Mouse (Mus musculus) CH12.LX (cell line): ENCODE results near the gene Rgs16. TPM values are rescaled to one million over a fixed set of nuclear protein-coding genes. Genes with fewer than 3 reads are reported as not detected.

Experiments
- DNase-seq: peaks from one replicate; pipeline ENCODE4 v3.0.0-alpha.2; 2013; ENCODE audit errors: extremely low read depth
- H3K27ac ChIP-seq: 2 replicates; pipeline ENCODE4 v1.5.1; 2012; ENCODE audit warnings: low read depth, mild to moderate bottlenecking, control low read depth, moderate library complexity; ENCODE audit not compliant: insufficient read depth
- H3K27me3 ChIP-seq: replicated peaks from 2 replicates; pipeline ENCODE3; 2012; ENCODE audit warnings: inconsistent platforms
- H3K36me3 ChIP-seq, 2 experiments: replicated peaks in 1 of 2; 2 replicates each; pipeline versions ENCODE3 to v1.6.1; 2012; ENCODE audit warnings: inconsistent platforms in 1 of 2, low read length in 1 of 2, mild to moderate bottlenecking in 1 of 2, mixed read lengths in 1 of 2, moderate library complexity in 1 of 2; ENCODE audit not compliant: control insufficient read depth in 1 of 2, insufficient read depth in 1 of 2
- H3K4me1 ChIP-seq, 2 experiments: 2 replicates each; pipeline ENCODE4 v1.6.1; 2012; ENCODE audit warnings: inconsistent platforms in 1 of 2, moderate library complexity in 1 of 2; ENCODE audit not compliant: insufficient read depth in 2 of 2, control insufficient read depth in 1 of 2
- H3K4me2 ChIP-seq: 2 replicates; pipeline ENCODE4 v1.6.1; 2012; ENCODE audit warnings: low read depth, mild to moderate bottlenecking, control low read depth; ENCODE audit not compliant: poor library complexity, insufficient read depth, severe bottlenecking
- H3K4me3 ChIP-seq, 3 experiments: fragments of 150-350 bp in 1 of 3; sonication (generic) in 1 of 3; replicated peaks in 1 of 3; 2 replicates each; pipeline versions ENCODE3 to v1.5.1; 2011 to 2012; ENCODE audit warnings: low read depth in 2 of 3, low read length in 2 of 3, mild to moderate bottlenecking in 2 of 3, moderate library complexity in 2 of 3, control low read depth in 1 of 3, improper control_type of control experiment in 1 of 3, inconsistent platforms in 1 of 3, mixed read lengths in 1 of 3; ENCODE audit not compliant: poor library complexity in 1 of 3
- H3K79me2 ChIP-seq: replicated peaks from 2 replicates; pipeline ENCODE4 v1.6.1; 2012; ENCODE audit warnings: mild to moderate bottlenecking, moderate library complexity; ENCODE audit not compliant: control insufficient read depth, poor library complexity, insufficient read depth, severe bottlenecking; ENCODE audit errors: extremely low read depth
- H3K9ac ChIP-seq: 2 replicates; pipeline ENCODE4 v1.6.1; 2012; ENCODE audit warnings: low read depth, mild to moderate bottlenecking, control low read depth, moderate library complexity; ENCODE audit not compliant: insufficient read depth
- H3K9me3 ChIP-seq: replicated peaks from 2 replicates; pipeline ENCODE3; 2012; ENCODE audit warnings: low read length, inconsistent platforms, mixed read lengths
- BHLHE40 ChIP-seq: IDR thresholded peaks from 2 replicates; pipeline ENCODE4 v1.6.1; 2011; ENCODE audit warnings: mild to moderate bottlenecking, low read depth, low read length, improper control_type of control experiment
- CHD2 ChIP-seq: IDR thresholded peaks from 2 replicates; pipeline ENCODE4 v1.6.1; 2011; ENCODE audit warnings: low read length, improper control_type of control experiment
- E2F4 ChIP-seq: IDR thresholded peaks from 2 replicates; pipeline ENCODE4 v1.6.1; 2011; ENCODE audit warnings: low read depth, low read length, improper control_type of control experiment; ENCODE audit not compliant: insufficient replicate concordance
- ELF1 ChIP-seq: IDR thresholded peaks from 2 replicates; pipeline ENCODE4 v1.6.1; 2014; ENCODE audit warnings: low read depth, mild to moderate bottlenecking, inconsistent platforms, low read length, improper control_type of control experiment
- EP300 ChIP-seq: IDR thresholded peaks from 2 replicates; pipeline ENCODE4 v1.6.1; 2011; ENCODE audit warnings: low read length, improper control_type of control experiment
- ETS1 ChIP-seq: conservative IDR thresholded peaks from 2 replicates; pipeline ENCODE4 v1.6.1; 2012; ENCODE audit warnings: low read depth, mild to moderate bottlenecking, inconsistent platforms, low read length, improper control_type of control experiment, moderate library complexity
- GABPA ChIP-seq: IDR thresholded peaks from 2 replicates; pipeline ENCODE4 v1.6.1; 2012; ENCODE audit warnings: low read depth, low read length, improper control_type of control experiment, inconsistent platforms; ENCODE audit not compliant: insufficient replicate concordance
- HCFC1 ChIP-seq: IDR thresholded peaks from 2 replicates; pipeline ENCODE4 v1.6.1; 2012; ENCODE audit warnings: low read depth, mild to moderate bottlenecking, inconsistent platforms, low read length, improper control_type of control experiment
- IRF4 ChIP-seq: IDR thresholded peaks from 2 replicates; pipeline ENCODE4 v1.6.1; 2014; ENCODE audit warnings: low read depth, mild to moderate bottlenecking, inconsistent platforms, low read length, improper control_type of control experiment
- JUN ChIP-seq: IDR thresholded peaks from 2 replicates; pipeline ENCODE4 v1.6.1; 2011; ENCODE audit warnings: low read depth, mild to moderate bottlenecking, low read length, improper control_type of control experiment, moderate library complexity; ENCODE audit not compliant: insufficient read depth
- JUND ChIP-seq: conservative IDR thresholded peaks from 2 replicates; pipeline ENCODE4 v1.6.1; 2011; ENCODE audit warnings: low read depth, low read length, improper control_type of control experiment
- MAFK ChIP-seq: IDR thresholded peaks from 2 replicates; pipeline ENCODE4 v1.6.1; 2011; ENCODE audit warnings: low read length, improper control_type of control experiment; ENCODE audit not compliant: insufficient replicate concordance
- MAX ChIP-seq: IDR thresholded peaks from 2 replicates; pipeline ENCODE4 v1.6.1; 2011; ENCODE audit warnings: low read length, improper control_type of control experiment
- MAZ ChIP-seq: IDR thresholded peaks from 2 replicates; pipeline ENCODE4 v1.6.1; 2012; ENCODE audit warnings: low read depth, mild to moderate bottlenecking, inconsistent platforms, low read length, improper control_type of control experiment, moderate library complexity
- MEF2A ChIP-seq: IDR thresholded peaks from 2 replicates; pipeline ENCODE4 v1.6.1; 2014; ENCODE audit warnings: low read depth, mild to moderate bottlenecking, inconsistent platforms, low read length, improper control_type of control experiment, borderline replicate concordance
- MXI1 ChIP-seq: IDR thresholded peaks from 2 replicates; pipeline ENCODE4 v1.6.1; 2011; ENCODE audit warnings: mild to moderate bottlenecking, low read depth, low read length, improper control_type of control experiment
- MYC ChIP-seq: IDR thresholded peaks from 2 replicates; pipeline ENCODE4 v1.6.1; 2011; ENCODE audit warnings: low read depth, mild to moderate bottlenecking, improper control_type of control experiment, low read length
- NELFE ChIP-seq: IDR thresholded peaks from 2 replicates; pipeline ENCODE4 v1.6.1; 2011; ENCODE audit warnings: low read depth, low read length, improper control_type of control experiment
- NRF1 ChIP-seq: IDR thresholded peaks from 2 replicates; pipeline ENCODE4 v1.6.1; 2014; ENCODE audit warnings: low read depth, mild to moderate bottlenecking, inconsistent platforms, low read length, improper control_type of control experiment, moderate library complexity
- PAX5 ChIP-seq: IDR thresholded peaks from 2 replicates; pipeline ENCODE4 v1.6.1; 2012; ENCODE audit warnings: low read length, inconsistent platforms, mixed read lengths
- POLR2AphosphoS2 ChIP-seq: IDR thresholded peaks from 2 replicates; pipeline ENCODE4 v1.6.1; 2011; ENCODE audit warnings: low read depth, low read length, improper control_type of control experiment
- RAD21 ChIP-seq: IDR thresholded peaks from 2 replicates; pipeline ENCODE4 v1.6.1; 2011; ENCODE audit warnings: low read depth, mild to moderate bottlenecking, low read length, improper control_type of control experiment, moderate library complexity
- RCOR1 ChIP-seq: conservative IDR thresholded peaks from 2 replicates; pipeline ENCODE4 v1.6.1; 2012; ENCODE audit warnings: low read depth, mild to moderate bottlenecking, inconsistent platforms, low read length, improper control_type of control experiment
- SIN3A ChIP-seq: IDR thresholded peaks from 2 replicates; pipeline ENCODE4 v1.6.1; 2012; ENCODE audit warnings: low read length, improper control_type of control experiment, inconsistent platforms
- SMC3 ChIP-seq: IDR thresholded peaks from 2 replicates; pipeline ENCODE4 v1.6.1; 2011; ENCODE audit warnings: low read depth, low read length, improper control_type of control experiment
- TBP ChIP-seq: conservative IDR thresholded peaks from 2 replicates; pipeline ENCODE4 v1.6.1; 2011; ENCODE audit warnings: low read depth, low read length, improper control_type of control experiment
- TCF12 ChIP-seq: IDR thresholded peaks from 2 replicates; pipeline ENCODE4 v1.6.1; 2014; ENCODE audit warnings: low read depth, mild to moderate bottlenecking, inconsistent platforms, low read length, improper control_type of control experiment
- UBTF ChIP-seq: IDR thresholded peaks from 2 replicates; pipeline ENCODE4 v1.6.1; 2012; ENCODE audit warnings: low read depth, mild to moderate bottlenecking, inconsistent platforms, low read length, improper control_type of control experiment, moderate library complexity
- USF1 ChIP-seq: IDR thresholded peaks from 2 replicates; pipeline ENCODE4 v1.6.1; 2014; ENCODE audit warnings: low read depth, mild to moderate bottlenecking, inconsistent platforms, low read length, improper control_type of control experiment
- USF2 ChIP-seq: conservative IDR thresholded peaks from 2 replicates; pipeline ENCODE4 v1.6.1; 2011; ENCODE audit warnings: low read depth, low read length, improper control_type of control experiment
- ZC3H11A ChIP-seq: IDR thresholded peaks from 2 replicates; pipeline ENCODE4 v1.6.1; 2012; ENCODE audit warnings: low read depth, mild to moderate bottlenecking, inconsistent platforms, low read length, improper control_type of control experiment
- ZKSCAN1 ChIP-seq: IDR thresholded peaks from 2 replicates; pipeline ENCODE4 v1.6.1; 2012; ENCODE audit warnings: low read depth, inconsistent platforms, low read length, improper control_type of control experiment, borderline replicate concordance
- ZMIZ1 ChIP-seq: IDR thresholded peaks from 2 replicates; pipeline ENCODE4 v1.6.1; 2012; ENCODE audit warnings: low read depth, mild to moderate bottlenecking, inconsistent platforms, low read length, improper control_type of control experiment
- ZNF384 ChIP-seq: IDR thresholded peaks from 2 replicates; pipeline ENCODE4 v1.6.1; 2012; ENCODE audit warnings: low read depth, low read length, improper control_type of control experiment, inconsistent platforms
- dilution Hi-C: fragments of 300-500 bp; cut with MboI; formaldehyde crosslinking; loops from 2 replicates; pipeline ENCODE4 v1.14.3; 2020; ENCODE audit warnings: low sequenced_read_pairs; ENCODE audit not compliant: extremely low pct_unique_long_range_greater_than_20kb, extremely low pct_ligation_motif_present
- in situ Hi-C: fragments of 300-500 bp; cut with MboI; formaldehyde crosslinking; loops from 3 replicates; pipeline ENCODE4 v1.14.3; 2019; ENCODE audit warnings: low sequenced_read_pairs, low pct_ligation_motif_present, low pct_unique_long_range_greater_than_20kb, mixed read lengths
- polyA plus RNA-seq: library from polyadenylated mRNA; unstranded; fragments of >175 nt; gene quantifications from 2 replicates; pipeline ENCODE4 v1.2.1, GENCODE M21; 2012; ENCODE audit warnings: low read depth; ENCODE audit not compliant: insufficient read length
- total RNA-seq, 2 experiments: library from RNA; depleted of rRNA; stranded (reverse); fragments of 300-350 nt in 1 of 2; fragments of >200 nt in 1 of 2; gene quantifications; 2 replicates each; pipeline ENCODE4 v1.2.3; 2012 to 2014

Rgs16 gene
- total and polyA plus RNA-seq, 3 experiments, result 0.15 to 0.26 (median 0.21) TPM

DNA sequence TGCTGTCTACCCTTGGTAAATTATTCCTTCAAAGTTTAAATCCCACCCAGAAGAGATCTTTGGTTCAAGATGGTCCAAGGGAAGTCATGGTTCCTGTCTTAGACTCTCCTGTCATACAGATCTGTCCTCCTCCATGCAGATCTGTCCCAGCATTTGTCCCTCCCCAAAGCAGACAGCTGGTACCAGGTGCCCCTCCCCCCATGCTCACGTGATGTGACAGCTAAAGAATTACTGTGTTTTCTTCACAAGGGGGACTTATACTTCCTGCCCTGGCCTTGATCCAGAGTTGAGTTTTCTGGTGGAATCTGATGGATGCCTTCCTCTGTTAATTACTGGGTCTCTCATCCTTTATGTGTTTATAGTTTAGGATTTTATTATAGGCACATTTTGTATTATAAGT, 8.4 kb downstream of the Rgs16 start (continued):
- TF ChIP-seq NELFE, result no peak; the same call in 1 of the 2 replicates
- no peak for TF ChIP-seq E2F4
- TF ChIP-seq MXI1, result no peak
- no peak for TF ChIP-seq ZMIZ1
- no peak for TF ChIP-seq ZC3H11A
- TF ChIP-seq JUND, result no peak
- no peak for TF ChIP-seq ZKSCAN1
- TF ChIP-seq PAX5, result no peak
- no peak for TF ChIP-seq ZNF384
- TF ChIP-seq ETS1, result peak; percentile 42
- TF ChIP-seq NRF1, result no peak

DNA sequence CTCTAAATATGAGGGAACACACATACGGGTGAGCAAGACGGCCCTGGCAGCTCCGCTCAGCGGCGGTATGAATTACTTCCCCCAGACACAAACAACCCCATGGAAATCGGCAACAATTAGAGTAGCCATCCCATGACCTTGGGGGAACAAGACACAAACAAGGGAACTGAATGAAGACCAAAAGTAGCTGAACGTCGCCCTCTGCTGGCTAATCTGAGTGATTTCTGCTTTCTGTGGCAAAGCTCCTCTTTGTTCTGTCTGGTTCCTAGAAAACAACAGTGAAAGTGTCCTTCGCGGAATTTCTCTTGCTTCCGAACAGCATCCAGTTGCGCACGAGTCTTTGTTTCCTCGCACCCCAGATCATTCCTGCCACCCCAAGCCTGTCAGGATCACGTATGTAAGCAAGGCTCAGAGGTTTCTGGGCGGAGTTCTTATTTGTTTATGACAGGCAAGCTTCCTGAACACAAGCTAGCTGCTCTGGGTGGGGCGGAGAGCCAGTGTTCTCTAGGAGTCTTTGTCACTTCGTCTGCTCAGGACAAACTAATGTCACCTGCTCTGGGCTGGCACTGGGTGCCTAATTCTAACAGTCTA, 9.2 kb downstream of the Rgs16 start, which contains the start of gene Rnasel:
TSS of gene Rnasel (plus strand) at position 216 of the 591 bp plus-strand sequence.
- Histone ChIP-seq H3K36me3 (peaks cover 4 to 9% of the 10 kb centered on the region in 2 experiments), H3K4me1 (peaks cover 3 to 46% of the 10 kb centered on the region in 2 experiments; a peak in 3 of 4 replicates), H3K27ac (no peak within 1 kb of the TSS), H3K79me2 (no peaks in the 10 kb centered on the region), H3K4me2 (peak within 1 kb of the TSS; percentile 86), H3K9ac (peak within 1 kb of the TSS; percentile 64), H3K9me3 (no peaks in the 10 kb centered on the region), H3K27me3 (no peaks in the 10 kb centered on the region), H3K4me3 (peak within 1 kb of the TSS; percentile 56 to 58 (median 57))
- DNase-seq, result peak; percentile 90
- dilution Hi-C loops, result no loop called here
- in situ Hi-C loops, result loop anchor here (5.0 kb wide), 2 partner anchors 53 to 192 kb away; no protein-coding TSS in a partner anchor
- TF ChIP-seq RCOR1 (no peak), BHLHE40 (0 out of 2 replicates have a peak, but pooled peaks have one; percentile 42), MXI1 (no peak; the same call in 1 of the 2 replicates), TCF12 (no peak), MAX (no peak; the same call in 1 of the 2 replicates), IRF4 (no peak), ELF1 (peak; percentile 50), ZMIZ1 (no peak), HCFC1 (peak; percentile 20; the same call in 1 of the 2 replicates), NRF1 (no peak), JUND (no peak), ZC3H11A (no peak; the same call in 1 of the 2 replicates), MAFK (no peak), UBTF (no peak), ZKSCAN1 (no peak), EP300 (no peak; the same call in 1 of the 2 replicates), SMC3 (peak; percentile 81), RAD21 (peak; percentile 73), POLR2AphosphoS2 (no peak), CHD2 (no peak), MYC (no peak), USF1 (no peak), GABPA (no peak), ZNF384 (no peak), SIN3A (peak; percentile 63; the same call in 1 of the 2 replicates), ETS1 (no peak; the same call in 1 of the 2 replicates), PAX5 (no peak), MEF2A (no peak), TBP (no peak), USF2 (no peak), JUN (no peak), MAZ (peak; percentile 12; the same call in 1 of the 2 replicates)
